Mouse (Mus musculus) midbrain, postnatal 0 days (tissue): ENCODE data around the gene Tenm4. TPM values are rescaled to one million over a fixed set of nuclear protein-coding genes. Genes with fewer than 3 reads are reported as not detected.

Experiments used
- ATAC-seq: fragments of 200-750 bp; cut with Nextera tagmentation; 2 replicates; pipeline ENCODE4 v1.8.0; 2017; ENCODE audit warnings: moderate number of reproducible peaks, mild to moderate bottlenecking, moderate TSS enrichment, moderate library complexity; ENCODE audit not compliant: low FRiP score
- DNase-seq: peaks from one replicate; pipeline ENCODE4 v3.0.0-alpha.2; 2015; ENCODE audit warnings: low spot score
- H3K27ac ChIP-seq: fragments of 300-500 bp; sonication (generic); 2 replicates; pipeline ENCODE4 v1.5.1; 2014; ENCODE audit warnings: low read depth, mild to moderate bottlenecking, low read length, mixed read lengths
- H3K27me3 ChIP-seq: fragments of 300-500 bp; sonication (generic); 2 replicates; pipeline ENCODE4 v1.6.1; 2014; ENCODE audit warnings: low read length, control low read depth, mixed read lengths; ENCODE audit not compliant: insufficient read depth
- H3K36me3 ChIP-seq: fragments of 300-500 bp; sonication (generic); 2 replicates; pipeline ENCODE4 v1.6.1; 2014; ENCODE audit warnings: low read length, control low read depth, mixed read lengths; ENCODE audit not compliant: insufficient read depth
- H3K4me1 ChIP-seq: fragments of 300-500 bp; sonication (generic); 2 replicates; pipeline ENCODE4 v1.6.1; 2014; ENCODE audit warnings: mild to moderate bottlenecking, control low read depth, antibody characterized with exemption, low read length, mixed read lengths; ENCODE audit not compliant: insufficient read depth
- H3K4me2 ChIP-seq: fragments of 300-500 bp; sonication (generic); 2 replicates; pipeline ENCODE4 v1.6.1; 2014; ENCODE audit warnings: low read depth, mild to moderate bottlenecking, low read length, mixed read lengths; ENCODE audit not compliant: poor library complexity, severe bottlenecking
- H3K4me3 ChIP-seq: fragments of 300-500 bp; sonication (generic); 2 replicates; pipeline ENCODE4 v1.5.1; 2014; ENCODE audit warnings: low read depth, mild to moderate bottlenecking, low read length, moderate library complexity
- H3K9ac ChIP-seq: fragments of 300-500 bp; sonication (generic); replicated peaks from 2 replicates; pipeline ENCODE4 v1.6.1; 2014; ENCODE audit warnings: mild to moderate bottlenecking, low read length, moderate library complexity, mixed read lengths; ENCODE audit not compliant: poor library complexity, severe bottlenecking
- H3K9me3 ChIP-seq: fragments of 300-500 bp; sonication (generic); 2 replicates; pipeline ENCODE4 v1.6.1; 2016; ENCODE audit warnings: low read length, control low read depth
- CTCF ChIP-seq: IDR thresholded peaks from 2 replicates; pipeline ENCODE4 v1.5.1; 2016; ENCODE audit warnings: antibody characterized with exemption, mild to moderate bottlenecking
- WGBS: fragments of 180-500 bp; shearing (Covaris S2); extraction: QIAGEN DNeasy Blood & Tissue Kit; methylation state at CpG from one replicate; pipeline ENCODE4 v1.1.7; 2014; 5-methylcytosine and 5-hydroxymethylcytosine counted together
- polyA plus RNA-seq: library from polyadenylated mRNA; unstranded; fragments of >200 nt; fragmentation: Nextera tagmentation; extraction: Ambion mirVana; gene quantifications from 2 replicates; pipeline ENCODE4 v1.2.1, GENCODE M21; 2015
- total RNA-seq: library from RNA; depleted of rRNA; stranded (reverse); fragments of >200 nt; gene quantifications from 2 replicates; pipeline ENCODE4 v1.2.3, GENCODE M21; 2014

The Tenm4 gene
- total and polyA plus RNA-seq, 2 experiments from 2014 or later, result 35.9 to 56.0 TPM

- H3K36me3 ChIP-seq, result peaks cover 2% of the 10 kb centered on the region; the same call in 1 of the 2 replicates
- 72% methylated on average over 5 of the region's 5 CpGs for WGBS
- H3K4me2 ChIP-seq, result no peak overlapping the region
- ATAC-seq (no peak), DNase-seq (no peak)
- TF ChIP-seq CTCF, result no peak
- H3K4me1 ChIP-seq, result no peaks in the 10 kb centered on the region
- H3K27me3 ChIP-seq, result no peaks in the 10 kb centered on the region
- no peaks in the 10 kb centered on the region for H3K9me3 ChIP-seq
- no peak overlapping the region for H3K4me3 ChIP-seq
- H3K9ac ChIP-seq, result no peak overlapping the region
- H3K27ac ChIP-seq, result no peak overlapping the region
Observed at GRCm38 (mm10) chr7:96545979-96546378, 374.9 kb downstream of the Tenm4 start.

GRCm38 (mm10) chr7:96551809-96552208 is 380.8 kb downstream of the Tenm4 start:
- Histone ChIP-seq H3K9ac (no peak overlapping the region), H3K27ac (no peak overlapping the region), H3K4me1 (0 out of 2 replicates have a peak, but pooled peaks cover 2% of the 10 kb centered on the region), H3K4me3 (no peak overlapping the region), H3K4me2 (no peak overlapping the region), H3K36me3 (peaks cover 2% of the 10 kb centered on the region; the same call in 1 of the 2 replicates), H3K27me3 (no peaks in the 10 kb centered on the region), H3K9me3 (no peaks in the 10 kb centered on the region)
- WGBS, result 80% methylated on average over 4 of the region's 4 CpGs
- DNase-seq, result no peak
- no peak for ATAC-seq
- no peak for TF ChIP-seq CTCF

- no peak overlapping the region for H3K27ac ChIP-seq
- 0 out of 2 replicates have a peak, but pooled peaks cover 2% of the 10 kb centered on the region for H3K4me1 ChIP-seq
- H3K36me3 ChIP-seq, result peaks cover 2% of the 10 kb centered on the region; the same call in 1 of the 2 replicates
- H3K9me3 ChIP-seq, result no peaks in the 10 kb centered on the region
- no peak overlapping the region for H3K4me2 ChIP-seq
- no peak for DNase-seq
- no peaks in the 10 kb centered on the region for H3K27me3 ChIP-seq
- ATAC-seq, result no peak
- no peak overlapping the region for H3K9ac ChIP-seq
- no peak overlapping the region for H3K4me3 ChIP-seq
- TF ChIP-seq CTCF, result no peak
- 77% methylated on average over 7 of the region's 7 CpGs for WGBS
Observed at GRCm38 (mm10) chr7:96552292-96552860, 381.3 kb downstream of the Tenm4 start.

GRCm38 (mm10) chr7:96554277-96554690 is 383.2 kb downstream of the Tenm4 start:
- no peaks in the 10 kb centered on the region for H3K9me3 ChIP-seq
- peak; percentile 17; the same call in 1 of the 2 replicates for ATAC-seq
- H3K27ac ChIP-seq, result no peak overlapping the region
- H3K4me3 ChIP-seq, result no peak overlapping the region
- H3K27me3 ChIP-seq, result no peaks in the 10 kb centered on the region
- 0 out of 2 replicates have a peak overlapping the region, but pooled peaks have one; percentile 4 for H3K4me2 ChIP-seq
- TF ChIP-seq CTCF, result peak; percentile 87
- DNase-seq, result peak; percentile 72
- WGBS, result 53% methylated on average over 6 of the region's 6 CpGs
- H3K36me3 ChIP-seq, result peaks cover 2% of the 10 kb centered on the region; the same call in 1 of the 2 replicates
- H3K4me1 ChIP-seq, result 0 out of 2 replicates have a peak, but pooled peaks cover 2% of the 10 kb centered on the region
- no peak overlapping the region for H3K9ac ChIP-seq

GRCm38 (mm10) chr7:96555294-96555693 is 384.2 kb downstream of the Tenm4 start:
- WGBS, result 24% methylated on average over 5 of the region's 5 CpGs
- H3K9me3 ChIP-seq, result no peaks in the 10 kb centered on the region
- H3K9ac ChIP-seq, result no peak overlapping the region
- DNase-seq (no peak), ATAC-seq (no peak)
- H3K27me3 ChIP-seq, result no peaks in the 10 kb centered on the region
- no peaks in the 10 kb centered on the region for H3K36me3 ChIP-seq
- H3K4me1 ChIP-seq, result 0 out of 2 replicates have a peak, but pooled peaks cover 2% of the 10 kb centered on the region
- no peak overlapping the region for H3K4me2 ChIP-seq
- TF ChIP-seq CTCF, result peak; percentile 42
- no peak overlapping the region for H3K4me3 ChIP-seq
- no peak overlapping the region for H3K27ac ChIP-seq

DNA sequence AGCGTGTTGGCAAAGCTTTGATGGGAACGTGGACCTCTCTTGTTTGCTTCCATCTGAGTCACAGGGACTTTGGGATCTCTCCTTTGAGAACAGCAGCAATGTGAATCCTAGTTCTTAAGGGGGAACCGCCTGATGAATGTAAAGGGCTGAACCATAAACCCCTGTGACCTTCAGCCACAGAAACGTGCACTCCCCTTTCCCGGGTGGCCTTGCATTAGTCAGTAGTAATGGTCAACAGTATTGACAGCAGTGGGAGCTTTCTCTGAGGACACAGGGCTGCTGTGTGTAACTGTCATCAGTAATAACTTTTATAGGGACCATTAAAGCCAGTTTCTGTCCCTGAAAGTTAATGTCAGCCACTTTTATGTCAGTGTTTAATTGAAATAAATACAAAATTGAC is 385.7 kb downstream of the Tenm4 start:
- no peak overlapping the region for H3K27ac ChIP-seq
- no peak overlapping the region for H3K9ac ChIP-seq
- WGBS, result 84% methylated on average over 5 of the region's 5 CpGs
- no peak overlapping the region for H3K4me2 ChIP-seq
- H3K27me3 ChIP-seq, result no peaks in the 10 kb centered on the region
- H3K36me3 ChIP-seq, result no peaks in the 10 kb centered on the region
- DNase-seq (no peak), ATAC-seq (no peak)
- H3K9me3 ChIP-seq, result no peaks in the 10 kb centered on the region
- no peak for TF ChIP-seq CTCF
- H3K4me3 ChIP-seq, result no peak overlapping the region
- H3K4me1 ChIP-seq, result 0 out of 2 replicates have a peak, but pooled peaks cover 2% of the 10 kb centered on the region
